Mouse (Mus musculus) erythroid progenitor cell, adult 5-6 weeks (primary cell): Measurements from ENCODE around the gene BC049715. TPM values are rescaled to one million over a fixed set of nuclear protein-coding genes. Genes with fewer than 3 reads are reported as not detected.

ENCODE experiments used
- ATAC-seq: replicated peaks from 2 replicates; pipeline ENCODE4 v1.8.0; 2016; ENCODE audit warnings: moderate number of reproducible peaks, mild to moderate bottlenecking, moderate TSS enrichment, inconsistent platforms; ENCODE audit not compliant: poor library complexity, low FRiP score, severe bottlenecking
- total RNA-seq, 2 experiments: library from RNA; stranded (forward) in 1 of 2; stranded (reverse) in 1 of 2; fragments of 150-400 nt in 1 of 2; fragments of 186-747, 209-891 nt in 1 of 2; gene quantifications; 2 replicates each; pipeline versions ENCODE4 v1.2.3 to v1.2.4; 2015 to 2017; ENCODE audit warnings: low replicate concordance in 2 of 2

The BC049715 gene
- total RNA-seq, 2 experiments from 2014 or later = 0.91 to 6.3 TPM

DNA sequence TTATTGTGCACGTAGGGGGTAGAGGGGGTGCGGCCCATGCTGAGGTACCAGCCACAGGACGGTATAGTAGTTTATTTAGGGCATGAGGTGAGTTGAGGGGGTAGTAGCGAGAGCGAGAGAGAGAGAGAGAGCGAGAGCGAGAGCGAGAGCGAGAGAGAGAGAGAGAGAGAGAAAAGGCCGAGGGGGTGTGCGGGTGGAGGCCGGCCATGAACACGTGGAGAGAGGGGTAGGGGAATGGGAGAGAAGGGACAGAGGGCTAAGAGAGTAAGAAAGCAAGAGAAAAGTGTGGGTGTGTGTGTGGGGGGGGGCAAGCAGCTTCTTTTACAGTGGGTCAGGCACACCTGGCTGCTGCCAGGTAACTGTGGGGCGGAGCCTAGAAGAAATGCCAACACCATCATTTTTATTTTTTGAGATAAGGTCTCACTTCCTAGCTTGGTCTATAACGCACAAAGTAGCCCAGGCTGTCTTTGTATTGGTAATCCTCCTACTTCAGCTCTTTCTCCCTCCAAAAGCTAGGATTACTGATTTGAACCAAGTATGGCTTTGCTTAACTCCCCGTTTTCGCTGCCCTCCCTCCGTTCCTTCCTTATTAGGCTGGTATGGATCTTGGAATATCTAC is 19.9 kb upstream of the BC049715 start:
- ATAC-seq = 0 out of 2 replicates have a peak, but pooled peaks have one; percentile 0

DNA sequence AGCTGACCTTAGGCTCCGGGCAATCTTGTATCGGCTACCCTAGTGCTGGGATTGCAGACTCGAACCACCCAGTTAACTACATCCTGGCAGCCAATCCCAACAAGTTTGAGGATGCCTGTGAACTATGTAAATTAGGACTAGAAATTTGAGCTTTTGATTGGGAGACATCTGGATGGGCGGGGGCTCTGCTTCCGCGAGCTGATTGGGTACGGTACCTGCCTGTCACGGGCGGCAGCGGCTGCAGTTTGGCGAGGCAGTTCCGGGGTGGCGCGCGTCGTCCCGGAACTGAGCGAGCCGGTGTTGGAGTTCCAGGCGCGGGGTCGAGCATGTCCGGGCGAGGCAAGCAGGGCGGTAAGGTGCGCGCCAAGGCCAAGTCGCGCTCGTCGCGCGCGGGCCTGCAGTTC is 19.4 kb upstream of the BC049715 start, which contains the start of gene H2afj:
Gene H2afj (plus strand): TSS at position 231 of the 404 bp plus-strand sequence.
- ATAC-seq = peak; percentile 72

DNA sequence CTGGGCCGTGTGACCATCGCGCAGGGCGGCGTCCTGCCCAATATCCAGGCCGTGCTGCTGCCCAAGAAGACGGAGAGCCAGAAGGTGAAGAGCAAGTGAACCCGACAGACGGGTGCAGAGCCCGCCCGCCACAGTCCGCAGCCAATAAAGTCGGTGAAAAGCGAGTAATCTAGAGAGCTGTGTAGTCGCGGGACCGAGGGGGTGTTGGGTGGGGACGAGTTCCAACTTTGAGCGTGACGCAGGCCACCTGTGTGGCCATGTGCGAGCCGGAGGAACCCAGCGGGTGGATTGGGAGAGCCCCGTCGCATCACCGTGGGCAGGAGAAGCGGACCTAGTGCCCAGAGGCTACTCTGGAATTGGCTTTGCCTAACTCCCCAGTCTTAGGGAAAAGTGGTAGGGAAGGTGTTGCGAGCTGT is 18.8 kb upstream of the BC049715 start:
- ATAC-seq = peak; percentile 30

DNA sequence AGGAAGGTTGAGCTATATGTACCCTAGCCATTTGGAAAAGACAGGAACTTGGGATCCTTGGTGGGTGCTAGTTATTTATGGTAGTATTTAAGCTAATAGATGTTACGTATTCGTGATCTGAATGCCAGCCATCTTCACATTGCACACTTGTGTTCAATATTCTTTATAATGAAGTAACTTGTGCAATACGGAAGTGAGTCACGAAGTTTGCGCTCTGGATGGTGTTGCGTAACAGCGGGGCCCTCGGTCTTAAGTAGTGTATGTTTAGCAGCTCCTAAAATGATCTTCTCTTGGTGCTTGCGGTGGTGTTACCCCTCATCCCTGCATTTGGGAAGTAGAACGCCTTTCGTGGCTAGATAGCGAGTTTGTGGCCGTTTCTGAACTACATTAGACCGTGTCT is 18.3 kb upstream of the BC049715 start:
- ATAC-seq = no peak

DNA sequence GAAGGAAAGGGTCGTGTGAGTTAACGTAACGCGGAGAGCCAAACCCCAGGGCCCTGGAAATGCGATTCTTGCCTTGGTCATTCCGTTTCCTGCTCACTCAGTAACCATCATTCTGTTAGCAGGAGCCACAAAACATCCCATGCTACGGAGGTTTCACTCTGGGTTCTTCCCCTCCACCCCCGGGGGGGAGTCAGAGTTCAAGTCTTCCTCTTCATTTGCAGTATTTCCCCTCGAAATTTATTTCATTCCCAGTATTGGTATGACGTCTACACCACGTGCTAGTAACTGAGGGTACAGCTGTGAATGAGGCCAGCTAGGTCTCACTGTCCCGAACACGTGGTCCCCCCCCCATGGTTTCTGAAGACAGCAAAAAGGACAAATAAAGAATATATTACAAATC is 17.8 kb upstream of the BC049715 start:
- ATAC-seq = no peak

DNA sequence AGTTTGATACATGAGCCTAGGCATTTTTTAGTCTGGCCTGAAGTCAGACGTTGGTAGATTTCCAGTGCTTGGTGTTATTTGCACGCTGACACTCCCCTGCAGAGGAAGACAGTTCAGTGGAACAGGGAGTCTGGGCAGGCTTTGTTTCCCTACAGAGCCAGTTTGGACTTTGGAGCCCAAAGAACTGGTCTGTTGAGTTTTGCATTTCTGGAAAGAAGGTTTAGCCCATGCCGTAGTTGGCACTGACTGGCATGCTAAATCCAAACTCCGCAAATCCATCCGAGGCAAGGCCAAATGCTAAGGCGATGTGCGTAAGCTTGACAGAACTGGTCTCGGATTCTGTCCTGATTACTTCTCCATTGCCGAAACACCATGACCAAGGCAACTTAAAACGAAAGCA is 16.2 kb upstream of the BC049715 start:
- ATAC-seq = no peak

DNA sequence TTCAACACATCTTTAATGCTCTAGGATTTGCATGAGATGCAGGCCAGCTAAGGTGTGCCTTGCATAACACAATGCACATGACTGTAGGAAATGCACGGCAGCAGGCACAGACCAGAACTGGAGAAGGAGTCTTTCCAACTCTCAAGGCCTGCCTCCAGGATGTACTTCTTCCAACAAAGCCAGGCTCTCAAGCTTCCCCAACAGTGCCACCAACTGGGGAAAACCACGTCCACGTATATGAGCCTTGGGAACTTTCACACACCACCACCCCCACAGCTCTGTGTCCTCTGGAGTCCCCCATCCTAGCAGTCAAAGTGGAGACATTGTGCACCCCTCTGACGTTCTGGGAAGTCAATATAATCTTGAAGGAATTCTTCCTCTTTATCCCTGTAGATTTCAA is 14.3 kb upstream of the BC049715 start:
- no peak for ATAC-seq

DNA sequence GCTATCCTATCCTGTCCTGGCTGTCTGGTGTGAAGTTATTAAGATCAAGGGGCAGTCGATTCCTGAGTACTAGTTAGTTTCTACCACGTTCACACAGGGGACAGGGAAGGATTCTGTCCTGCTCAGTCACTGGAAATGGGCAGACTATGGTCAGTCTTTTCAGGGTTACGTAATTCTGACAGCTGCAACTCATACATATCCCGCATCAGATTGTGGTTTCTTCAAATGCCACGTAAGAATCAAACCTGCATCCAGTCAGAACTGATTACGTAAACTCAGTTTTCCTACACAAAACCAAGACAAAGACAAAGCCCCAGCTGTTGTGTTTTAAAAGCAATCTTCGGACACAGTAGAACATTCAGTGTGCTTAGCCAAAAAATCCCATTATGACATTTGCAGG is 12.0 kb upstream of the BC049715 start:
- ATAC-seq = no peak

DNA sequence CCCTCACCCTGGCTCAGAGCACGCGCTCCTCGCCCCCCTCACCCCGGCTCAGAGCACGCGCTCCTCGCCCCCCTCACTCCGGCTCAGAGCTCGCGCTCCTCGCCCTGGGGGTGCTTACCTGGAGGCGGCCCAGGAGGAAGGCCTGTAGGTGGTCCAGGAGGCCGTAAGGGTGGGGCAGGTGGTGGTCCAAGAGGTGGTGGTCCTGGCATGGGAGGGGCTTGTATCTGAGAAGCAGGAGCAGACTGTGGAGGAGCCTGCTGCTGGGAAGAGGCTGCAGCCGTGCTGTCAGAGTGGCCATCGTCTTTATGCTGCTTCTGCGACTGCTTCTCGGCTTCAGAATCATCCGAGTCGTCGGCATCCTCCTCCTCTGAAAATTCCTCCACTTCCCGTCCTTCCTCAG is 10.6 kb upstream of the BC049715 start:
- no peak for ATAC-seq

DNA sequence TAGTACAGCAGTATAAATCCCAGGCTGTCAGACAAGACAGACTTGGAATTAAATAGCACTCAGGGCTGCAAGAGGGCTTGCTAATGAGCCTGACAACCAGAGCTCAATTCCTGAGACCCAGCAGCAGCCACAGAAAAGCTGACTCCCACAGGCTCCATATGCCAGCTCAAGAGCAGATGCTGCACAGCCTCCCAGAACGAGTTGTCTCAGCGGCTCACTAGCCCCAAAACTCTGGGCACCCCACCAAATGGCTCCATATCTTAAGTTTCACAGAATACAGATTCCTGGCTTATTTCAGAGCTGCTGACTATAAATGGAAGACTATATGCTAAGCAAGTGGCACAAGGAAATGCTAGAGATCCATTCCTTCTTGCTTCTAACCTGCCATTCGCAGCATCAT is 9.9 kb upstream of the BC049715 start:
- no peak for ATAC-seq

DNA sequence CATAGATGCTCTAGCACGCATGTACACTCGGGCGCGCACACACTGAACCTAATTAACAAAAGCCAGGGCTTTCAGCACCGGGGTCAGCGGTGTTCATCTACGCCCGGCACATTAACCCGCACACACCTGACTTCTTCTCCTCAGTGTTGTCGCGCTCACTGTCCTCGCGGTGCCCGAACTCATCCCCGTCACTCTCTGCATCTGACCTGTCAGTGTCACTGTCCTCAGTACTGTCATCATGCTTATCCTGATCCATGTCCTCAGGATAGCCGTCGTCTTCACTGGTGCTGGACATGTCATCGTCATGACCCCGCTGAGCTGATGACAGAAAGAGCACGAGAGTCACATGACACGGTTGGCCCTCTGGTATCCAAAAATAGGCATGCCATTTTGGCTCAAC is 7.0 kb upstream of the BC049715 start:
- ATAC-seq = no peak

DNA sequence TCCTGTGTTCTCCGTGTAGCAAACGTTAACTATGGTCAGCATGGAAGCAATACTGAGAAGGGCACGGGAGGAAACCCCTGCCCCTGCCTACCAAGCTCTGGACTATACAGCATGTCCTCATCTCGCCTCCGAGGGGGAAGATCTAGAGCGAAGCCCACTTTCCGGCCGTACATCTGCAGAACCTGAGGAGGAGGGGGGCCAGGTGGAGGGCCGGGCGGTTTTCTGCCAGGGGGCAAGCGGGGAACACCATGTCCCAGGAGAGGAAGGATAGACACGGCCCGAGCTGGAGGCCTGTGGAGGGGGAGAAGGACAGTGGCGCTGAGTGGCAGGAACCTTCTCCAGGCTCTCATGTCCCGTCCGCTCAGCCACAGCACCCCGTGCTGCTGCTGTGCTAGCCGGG is 6.3 kb upstream of the BC049715 start:
- ATAC-seq = no peak

DNA sequence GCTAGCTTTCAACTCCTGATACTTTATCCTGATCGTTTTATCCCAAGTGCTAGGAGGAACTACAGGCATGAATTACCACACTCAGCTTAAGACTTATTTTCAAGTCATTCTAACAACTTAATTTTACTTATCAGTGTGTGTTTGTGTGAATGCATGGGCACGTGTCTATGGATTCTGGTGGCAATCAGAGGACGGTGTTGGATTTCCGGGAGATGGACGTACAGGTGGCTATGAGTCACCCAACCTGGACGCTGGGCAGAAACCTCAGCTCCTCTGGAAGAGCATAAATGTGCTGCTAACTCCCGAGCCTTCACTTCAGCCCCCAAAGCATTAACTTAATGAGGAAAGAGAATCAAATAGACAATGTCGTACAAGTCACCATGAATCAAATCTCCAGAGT is 2.4 kb upstream of the BC049715 start:
- no peak for ATAC-seq

DNA sequence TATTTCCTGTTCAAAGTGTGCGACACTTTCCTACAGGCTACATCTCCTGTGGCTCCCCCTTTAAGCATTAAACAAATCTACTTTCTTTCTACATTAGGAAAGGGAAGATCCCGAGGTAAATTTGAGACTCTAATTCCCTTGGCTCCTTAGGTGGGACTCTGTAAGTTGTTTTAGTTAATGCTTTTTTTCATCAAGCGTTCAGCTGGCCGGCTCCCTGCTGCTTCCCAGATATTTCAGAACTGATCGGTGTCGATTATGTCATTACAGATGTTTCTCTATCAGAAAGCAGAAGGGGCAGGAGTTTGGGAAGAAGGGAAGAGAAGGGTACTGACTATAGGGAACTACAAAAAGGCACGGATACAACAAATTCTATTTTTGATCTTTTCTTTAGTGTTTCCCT is 310 bp upstream of the BC049715 start:
- no peak for ATAC-seq

DNA sequence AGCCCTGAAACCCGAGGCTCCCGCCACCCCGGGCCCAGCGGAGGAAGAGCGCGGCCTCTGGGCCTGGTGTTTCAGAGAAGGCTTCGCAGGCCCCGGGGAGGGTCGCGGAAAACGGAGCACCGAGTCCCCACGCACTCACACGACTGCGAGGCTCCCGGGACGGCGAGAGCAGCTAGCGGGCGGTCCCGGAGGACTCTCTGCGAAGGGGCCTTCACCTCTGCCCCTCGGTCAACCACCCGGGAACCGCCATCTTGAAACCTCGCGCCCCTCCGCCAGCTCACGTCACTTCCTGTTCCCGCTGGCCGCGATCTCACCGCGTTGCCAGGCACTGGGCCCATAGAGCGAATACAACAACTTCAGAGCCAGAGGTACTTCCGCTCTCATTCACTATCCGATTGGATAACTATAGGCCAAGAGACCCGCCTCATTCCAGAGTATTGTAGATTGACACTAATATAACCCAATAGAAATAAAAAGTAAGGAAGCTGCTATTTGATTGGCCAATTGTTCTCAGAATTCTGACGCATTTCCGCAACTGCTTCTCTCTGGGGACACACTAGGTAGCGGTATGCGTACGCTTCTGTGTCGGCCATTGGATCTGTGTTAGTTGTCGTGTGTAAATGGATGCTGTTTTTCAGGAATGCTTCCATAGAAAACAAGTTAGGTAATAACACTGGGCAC is 595 bp downstream of the BC049715 start, which contains the start of gene Wbp11:
Gene Wbp11 (minus strand): TSS at position 353 of the 681 bp plus-strand sequence.
- peak; percentile 99 for ATAC-seq

DNA sequence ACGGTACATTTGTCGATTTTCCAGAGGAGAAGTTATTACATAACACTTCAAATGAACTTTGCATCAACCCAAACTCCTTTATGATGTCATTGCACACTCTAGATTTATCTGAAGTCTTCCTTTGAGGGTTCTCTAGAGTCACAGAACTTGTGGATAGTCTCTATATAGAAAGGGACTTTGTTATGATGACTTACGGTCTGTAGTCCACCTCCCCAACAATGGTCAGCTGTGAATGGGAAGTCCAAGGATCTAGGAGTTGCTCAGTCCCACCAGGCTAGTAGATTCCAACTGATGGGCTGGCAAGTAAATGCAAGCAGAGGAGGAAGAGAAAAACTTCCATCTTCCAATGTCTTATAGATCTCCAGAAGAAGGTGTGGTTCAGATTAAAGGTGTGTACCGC is 1.3 kb downstream of the BC049715 start:
- ATAC-seq = no peak

DNA sequence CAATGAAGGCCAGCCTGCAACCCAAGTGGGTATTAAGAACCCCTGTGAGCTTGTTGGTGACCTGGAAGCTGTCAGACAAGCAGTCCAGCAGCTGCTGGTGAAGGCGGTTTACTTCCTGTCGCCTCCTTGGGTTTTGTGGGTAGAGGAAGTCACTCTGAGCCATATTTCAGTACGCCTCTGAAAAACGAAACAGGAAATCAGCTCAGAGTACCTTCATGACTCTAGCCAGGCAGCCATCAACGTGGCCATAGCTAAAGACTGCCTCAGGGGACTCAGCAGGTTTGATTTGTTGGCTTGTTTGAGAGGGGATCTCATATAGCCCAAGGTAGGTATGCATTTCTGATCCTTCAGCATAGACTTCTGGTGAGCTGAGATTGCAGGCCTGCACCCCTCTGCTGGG is 4.3 kb downstream of the BC049715 start:
- ATAC-seq = no peak

DNA sequence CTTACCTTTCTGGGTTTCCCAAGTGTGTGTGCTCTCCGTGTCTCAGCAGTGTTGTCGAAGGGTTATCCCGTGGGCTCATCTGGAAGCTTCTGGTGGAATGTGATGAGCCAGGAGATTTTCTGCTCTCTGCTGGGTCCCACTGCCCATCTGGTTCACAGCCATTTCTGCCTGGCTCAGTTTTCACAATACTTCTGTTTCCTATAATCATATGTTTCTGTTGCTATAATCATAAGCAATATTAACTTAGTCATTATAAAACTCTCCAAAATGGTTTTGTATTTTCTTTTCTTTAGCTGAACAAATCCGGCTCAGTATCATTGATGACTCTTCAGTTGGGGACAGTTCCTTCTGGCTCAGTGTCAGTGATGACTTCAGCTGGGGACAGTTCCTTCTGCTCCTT is 7.9 kb downstream of the BC049715 start, which contains the start of gene Smco3:
Gene Smco3 (minus strand): TSS at position 101 of the 400 bp plus-strand sequence.
- no peak for ATAC-seq

DNA sequence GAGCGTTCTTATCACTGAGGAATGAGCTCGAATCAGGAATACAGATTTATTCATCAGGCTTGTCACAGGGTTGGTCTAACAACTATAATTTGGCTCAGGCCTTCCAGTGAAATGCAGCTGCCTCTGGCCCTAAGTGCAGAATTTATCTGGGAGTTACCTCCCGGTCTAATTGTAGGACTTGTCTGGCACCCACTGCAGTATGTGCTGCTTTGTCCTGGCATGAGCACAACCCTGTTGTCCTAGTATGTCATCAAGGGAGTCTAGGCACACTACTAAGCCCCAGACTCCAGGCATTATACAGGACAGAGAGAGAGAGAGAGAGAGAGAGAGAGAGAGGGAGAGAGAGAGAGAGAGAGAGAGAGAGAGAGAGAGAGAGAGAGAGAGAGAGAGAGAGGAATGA is 9.9 kb downstream of the BC049715 start:
- no peak for ATAC-seq

DNA sequence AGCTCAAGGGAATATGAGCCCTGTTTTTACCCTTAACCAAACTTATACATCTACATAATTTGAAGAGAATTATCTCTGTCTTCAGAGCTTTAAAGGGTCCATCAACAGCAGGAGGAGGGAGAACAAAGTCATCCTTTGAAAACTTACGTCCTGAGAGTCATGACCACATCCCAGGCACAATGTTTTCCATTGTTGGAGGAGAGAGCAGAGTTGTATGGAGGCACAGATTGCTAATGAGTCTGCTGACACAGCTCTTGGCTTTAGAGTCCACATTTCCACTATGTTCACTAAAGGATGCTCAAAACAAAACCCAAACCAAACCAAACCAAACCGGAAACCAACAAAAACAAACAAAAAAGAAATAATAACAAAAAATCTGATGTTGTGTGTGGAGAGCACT is 17.5 kb downstream of the BC049715 start:
- no peak for ATAC-seq

DNA sequence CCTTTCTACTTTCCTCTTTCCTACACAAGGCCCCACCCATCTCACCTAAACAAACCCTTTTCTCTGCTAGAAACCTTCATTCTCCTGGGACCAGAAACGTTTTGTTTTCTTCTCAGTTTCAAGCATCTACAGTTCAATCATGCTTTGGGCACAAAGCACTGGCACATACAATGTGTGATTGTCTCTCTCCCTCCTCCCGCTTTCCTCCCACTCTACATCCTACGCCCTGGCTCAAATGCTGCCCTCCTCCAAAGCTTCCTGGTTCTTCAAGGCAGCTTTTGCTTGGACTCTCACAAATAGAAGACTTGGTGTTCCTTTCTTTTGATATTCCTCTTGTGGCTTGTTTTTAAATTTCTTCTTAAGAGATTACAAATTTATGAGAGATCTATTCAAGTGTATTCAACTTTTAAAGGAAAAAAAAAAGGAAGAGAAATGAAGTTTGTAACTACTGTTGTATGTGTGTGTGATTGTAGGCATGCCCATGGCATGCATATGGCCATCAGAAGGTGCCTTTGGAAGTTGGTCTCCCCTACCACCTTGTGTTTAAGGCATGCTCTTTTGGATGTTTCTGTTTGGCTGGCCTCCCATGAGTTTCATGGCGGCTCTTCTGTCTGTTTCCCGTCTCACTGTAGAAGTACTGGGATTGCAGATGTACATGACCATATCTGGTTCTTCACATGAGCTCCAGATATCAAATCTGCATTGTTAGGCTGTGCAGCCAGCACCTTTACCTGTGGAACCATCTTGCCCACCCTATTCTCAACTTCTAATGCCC is 18.5 kb downstream of the BC049715 start:
- ATAC-seq = no peak
